Mouse (Mus musculus) mature B cell (primary cell): Measurements from ENCODE around the gene Vrk1.

Source experiments
- in situ Hi-C: fragments of 300-500 bp; cut with MboI; formaldehyde crosslinking; loops from 2 replicates; pipeline ENCODE4 v1.14.3; 2019

Vrk1 gene

GRCm38 (mm10) chr12:106010065-106010915 is at the start of gene Vrk1:
TSS of gene Vrk1 (plus strand) at chr12:106010228.
- in situ Hi-C loops: no loop called here

GRCm38 (mm10) chr12:105960592-105961330 is 49.3 kb upstream of the Vrk1 start:
- in situ Hi-C loops: no loop called here

- in situ Hi-C loops: no loop called here
These were observed 48.4 kb upstream of the Vrk1 start for GRCm38 (mm10) chr12:105961667-105962066.

- in situ Hi-C loops: no loop called here
These were observed 47.7 kb upstream of the Vrk1 start for GRCm38 (mm10) chr12:105962103-105963011.

GRCm38 (mm10) chr12:105963012-105963572 is 46.9 kb upstream of the Vrk1 start:
- in situ Hi-C loops: no loop called here

GRCm38 (mm10) chr12:105966887-105967637 is 43.0 kb upstream of the Vrk1 start:
- in situ Hi-C loops: no loop called here

GRCm38 (mm10) chr12:105967806-105968205 is 42.2 kb upstream of the Vrk1 start:
- in situ Hi-C loops: no loop called here

- in situ Hi-C loops: no loop called here
These were observed 38.8 kb upstream of the Vrk1 start for GRCm38 (mm10) chr12:105971182-105971581.

GRCm38 (mm10) chr12:105972673-105973072 is 37.4 kb upstream of the Vrk1 start:
- in situ Hi-C loops: no loop called here

- in situ Hi-C loops: no loop called here
These were observed 36.3 kb upstream of the Vrk1 start for GRCm38 (mm10) chr12:105973691-105974090.

- in situ Hi-C loops: no loop called here
These were observed 35.9 kb upstream of the Vrk1 start for GRCm38 (mm10) chr12:105974107-105974506.

- in situ Hi-C loops: no loop called here
These were observed 28.7 kb upstream of the Vrk1 start for GRCm38 (mm10) chr12:105981121-105981973.

GRCm38 (mm10) chr12:105981974-105982305 is 28.1 kb upstream of the Vrk1 start:
- in situ Hi-C loops: no loop called here

GRCm38 (mm10) chr12:105982598-105982997 is 27.4 kb upstream of the Vrk1 start:
- in situ Hi-C loops: no loop called here

- in situ Hi-C loops: no loop called here
These were observed 26.5 kb upstream of the Vrk1 start for GRCm38 (mm10) chr12:105983499-105983898.

GRCm38 (mm10) chr12:105988434-105988833 is 21.6 kb upstream of the Vrk1 start:
- in situ Hi-C loops: no loop called here

GRCm38 (mm10) chr12:105992756-105993155 is 17.3 kb upstream of the Vrk1 start:
- in situ Hi-C loops: no loop called here

- in situ Hi-C loops: no loop called here
These were observed 16.7 kb upstream of the Vrk1 start for GRCm38 (mm10) chr12:105993356-105993755.

GRCm38 (mm10) chr12:105995940-105996339 is 14.1 kb upstream of the Vrk1 start:
- in situ Hi-C loops: no loop called here
